Mouse (Mus musculus): ENCODE measurements around the gene Olfr1509.

DNA sequence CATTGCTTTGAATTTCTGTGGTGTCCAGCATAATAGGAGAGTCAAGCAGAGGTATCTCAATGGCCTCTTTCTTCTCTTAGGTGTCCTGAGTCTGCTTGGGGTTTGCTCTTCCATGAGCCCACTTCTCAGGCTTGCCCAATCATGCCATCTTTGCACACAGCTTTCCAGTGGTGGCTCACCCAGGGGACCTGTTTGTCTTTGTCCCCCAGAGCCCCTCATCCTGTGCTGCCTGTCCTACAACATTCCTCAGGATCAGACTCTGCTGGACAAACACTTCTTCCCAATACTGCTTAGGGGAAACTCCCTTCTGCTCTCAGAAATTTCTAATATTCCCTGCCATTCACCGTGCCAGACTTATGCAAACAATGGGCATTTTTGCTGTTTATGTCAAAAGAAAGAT, 22.9 kb downstream of the Olfr1509 start:
- TF ChIP-seq CTCF (IDR thresholded peaks at IDR 0.05; ENCODE audit: low read depth, low read length), result no peak
- no peak for TF ChIP-seq GATA1 (IDR thresholded peaks at IDR 0.05; ENCODE audit: borderline replicate concordance, low read length)

All from G1E (cell line).